Mouse (Mus musculus) kidney, adult 2 months (tissue): Measurements from ENCODE around the gene Med25. TPM values are rescaled to one million over a fixed set of nuclear protein-coding genes. Genes with fewer than 3 reads are reported as not detected.
"Not testable (repeated sequence)": the region's sequence is repeated elsewhere in the genome, so short reads cannot be mapped to it uniquely, and the experiment has no call there.

ENCODE experiments used
- DNase-seq: peaks from one replicate; pipeline ENCODE4 v3.0.0; 2021
- H3K27ac ChIP-seq: fragments of 200-500 bp; 2 replicates; pipeline ENCODE4 v1.5.1; 2012; ENCODE audit warnings: low read depth, low read length, control low read depth, inconsistent platforms; ENCODE audit not compliant: insufficient read depth
- H3K27me3 ChIP-seq: fragments of 200-500 bp; replicated peaks from 2 replicates; pipeline ENCODE4 v1.6.1; 2012; ENCODE audit warnings: mild to moderate bottlenecking, moderate library complexity, low read length, inconsistent platforms; ENCODE audit not compliant: control insufficient read depth, insufficient read depth
- H3K36me3 ChIP-seq: fragments of 200-500 bp; 2 replicates; pipeline ENCODE4 v1.6.1; 2012; ENCODE audit warnings: mild to moderate bottlenecking, moderate library complexity, low read length, inconsistent platforms; ENCODE audit not compliant: control insufficient read depth, insufficient read depth
- H3K4me1 ChIP-seq: fragments of 200-500 bp; 2 replicates; pipeline ENCODE4 v1.6.1; 2011; ENCODE audit warnings: low read length; ENCODE audit not compliant: control insufficient read depth, insufficient read depth
- H3K4me3 ChIP-seq: fragments of 200-500 bp; 2 replicates; pipeline ENCODE4 v1.5.1; 2011; ENCODE audit warnings: mild to moderate bottlenecking, low read depth, low read length, control low read depth; ENCODE audit not compliant: insufficient read depth
- CTCF ChIP-seq: fragments of 200-500 bp; conservative IDR thresholded peaks from 2 replicates; pipeline ENCODE4 v1.5.1; 2011; ENCODE audit warnings: low read depth, mild to moderate bottlenecking, control low read depth, low read length, moderate library complexity, mixed read lengths; ENCODE audit not compliant: insufficient read depth, insufficient read length
- POLR2A ChIP-seq: fragments of 200-500 bp; IDR thresholded peaks from one replicate; pipeline ENCODE4 v1.6.1; 2011; ENCODE audit warnings: low read depth, low read length, control low read depth
- WGBS: fragments of 180-500 bp; shearing (Covaris S2); methylation state at CpG from one replicate; pipeline ENCODE4 v1.1.7; 2018; 5-methylcytosine and 5-hydroxymethylcytosine counted together
- polyA plus RNA-seq: library from polyadenylated mRNA; depleted of rRNA; stranded (reverse); fragments of >200 nt; gene quantifications from 2 replicates; pipeline ENCODE4 v1.2.3, GENCODE M21; 2012

Gene Med25
- polyA plus RNA-seq, 1 experiment: 181 TPM

DNA sequence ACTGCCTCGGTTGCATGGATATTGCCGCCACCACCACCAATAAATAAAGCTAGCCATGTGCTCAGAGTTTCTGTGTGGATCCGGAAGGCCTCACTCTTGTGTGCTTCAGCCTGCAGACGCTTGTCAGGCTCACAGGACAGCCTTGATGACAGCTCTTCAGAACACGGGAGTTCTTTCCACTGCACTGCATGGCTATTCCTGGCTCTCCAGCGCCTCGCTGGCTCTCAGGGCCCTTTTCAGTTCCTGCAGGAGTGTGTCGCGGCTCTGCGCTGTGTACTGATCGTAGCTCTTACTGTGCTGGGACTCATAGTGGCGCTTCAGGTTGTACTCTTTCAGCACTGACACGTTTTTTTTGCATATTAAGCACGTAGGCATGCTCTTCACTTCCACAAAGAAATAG is 14.7 kb downstream of the Med25 start:
- Histone ChIP-seq H3K27ac (no peak overlapping the region), H3K27me3 (no peaks in the 10 kb centered on the region), H3K4me1 (no peaks in the 10 kb centered on the region), H3K4me3 (no peak overlapping the region), H3K36me3 (no peaks in the 10 kb centered on the region; the same call in 1 of the 2 replicates)
- 82% methylated on average over 14 of the region's 14 CpGs for WGBS
- TF ChIP-seq CTCF (no peak), POLR2A (no peak)
- no peak for DNase-seq

DNA sequence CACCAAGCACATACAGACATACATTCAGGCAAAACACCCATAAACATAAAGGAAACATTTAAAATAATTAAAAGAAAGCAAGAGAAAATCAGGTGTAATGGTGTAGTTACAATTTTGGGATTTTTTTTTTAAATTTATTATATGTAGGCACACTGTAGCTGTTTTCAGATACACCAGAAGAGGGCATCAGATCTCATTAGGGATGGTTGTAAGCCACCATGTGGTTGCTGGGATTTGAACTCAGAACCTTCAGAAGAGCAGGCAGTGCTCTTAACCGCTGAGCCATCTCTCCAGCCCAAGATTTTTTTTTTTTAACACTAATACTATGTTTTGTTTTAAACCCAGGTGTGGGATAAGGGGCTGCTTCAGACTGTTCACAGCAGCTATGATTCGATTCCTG is 20.7 kb downstream of the Med25 start:
- H3K27me3 ChIP-seq, H3K27ac ChIP-seq, H3K36me3 ChIP-seq, H3K4me3 ChIP-seq, DNase-seq: not testable (repeated sequence)
- 89% methylated on average over 2 of the region's 2 CpGs for WGBS
- peaks cover 14% of the 10 kb centered on the region; the same call in 1 of the 2 replicates for H3K4me1 ChIP-seq

DNA sequence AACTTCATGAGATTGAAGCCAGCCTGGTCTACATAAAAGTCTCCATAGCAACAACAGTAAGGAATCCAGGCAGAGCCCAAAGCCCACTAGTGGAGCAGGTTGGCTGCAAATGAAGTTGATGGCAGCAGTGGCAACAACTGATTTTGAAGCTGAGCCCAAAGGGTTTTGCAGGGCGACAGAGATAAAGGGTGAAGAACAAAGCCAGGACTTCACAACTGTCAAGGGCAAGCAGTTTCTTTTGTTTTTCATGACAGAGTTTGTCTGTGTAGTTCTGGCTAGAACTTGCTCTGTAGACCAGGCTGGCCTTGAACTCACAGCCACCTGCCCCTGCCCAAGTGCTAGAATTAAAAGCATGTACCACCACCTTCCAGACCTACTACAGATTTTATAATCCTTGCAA is 21.3 kb downstream of the Med25 start:
- no peak for TF ChIP-seq CTCF
- TF ChIP-seq POLR2A: no peak
- Histone ChIP-seq H3K4me1 (peaks cover 18% of the 10 kb centered on the region), H3K4me3 (no peak overlapping the region), H3K27me3 (no peaks in the 10 kb centered on the region), H3K36me3 (no peaks in the 10 kb centered on the region), H3K27ac (no peak overlapping the region)
- 83% methylated on average over 1 of the region's 1 CpGs for WGBS
- DNase-seq: no peak

DNA sequence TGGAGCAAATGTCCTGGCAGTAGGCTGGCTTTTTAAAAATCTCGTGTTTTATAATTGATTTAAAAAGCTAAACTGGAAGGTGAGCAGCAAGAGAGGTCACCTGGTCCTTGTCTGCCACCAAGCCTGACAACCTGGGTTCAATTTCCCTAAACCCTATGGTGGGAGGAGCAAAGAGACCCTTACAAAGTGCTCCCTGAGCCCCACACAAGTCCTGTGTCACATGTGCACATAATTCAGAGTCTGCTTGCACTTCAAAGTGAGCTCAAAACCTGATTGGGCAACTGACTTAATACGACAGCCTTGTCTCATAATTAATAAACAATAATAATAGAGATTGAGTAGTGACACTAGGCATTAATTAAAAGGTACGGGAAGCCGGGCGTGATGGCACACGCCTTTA is 21.9 kb downstream of the Med25 start:
- TF ChIP-seq POLR2A: no peak
- TF ChIP-seq CTCF: no peak
- Histone ChIP-seq H3K27ac (no peak overlapping the region), H3K27me3 (no peaks in the 10 kb centered on the region), H3K36me3 (no peaks in the 10 kb centered on the region), H3K4me3 (no peak overlapping the region), H3K4me1 (peaks cover 21% of the 10 kb centered on the region)
- 81% methylated on average over 6 of the region's 6 CpGs for WGBS
- DNase-seq: no peak

DNA sequence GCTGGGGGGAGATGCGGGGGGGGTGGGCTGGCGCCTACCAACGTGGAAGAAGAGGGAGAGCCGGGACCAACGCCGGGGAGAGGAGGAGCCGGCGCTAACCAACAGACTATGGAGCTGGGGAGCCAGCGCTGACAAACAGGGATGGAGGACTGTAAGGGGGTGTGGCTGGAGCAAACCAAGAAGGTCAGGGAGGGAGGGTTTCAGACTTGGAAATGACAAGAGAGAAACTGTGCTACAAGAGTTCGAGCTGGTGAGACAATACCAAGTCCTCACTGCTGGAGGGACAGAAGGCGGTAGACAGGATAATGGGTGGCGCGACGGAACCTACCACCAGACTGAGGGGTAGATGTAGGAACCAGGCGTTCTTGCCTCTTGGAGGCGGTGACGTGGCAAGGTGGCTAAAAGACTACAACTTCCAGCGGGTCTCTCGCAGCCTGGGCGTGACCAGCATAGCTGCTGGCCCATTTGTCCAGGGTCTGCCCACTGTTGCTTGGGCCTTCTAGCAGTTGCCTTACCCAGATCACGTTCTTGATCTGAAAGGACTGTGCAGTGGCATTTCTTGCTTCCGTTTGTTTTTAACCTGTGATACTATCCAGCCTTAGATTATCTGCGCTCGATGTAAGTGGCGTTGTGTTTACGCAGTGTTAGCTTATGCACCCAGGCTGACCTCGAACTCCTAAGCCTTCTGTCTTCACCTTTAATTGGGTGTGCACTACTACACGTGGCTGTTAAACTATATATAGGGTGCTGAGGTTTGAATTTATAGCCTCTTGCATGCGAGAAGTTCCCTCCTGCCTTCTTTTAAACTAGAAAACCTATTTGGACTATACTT is 22.6 kb downstream of the Med25 start, which contains the start of gene Ptov1:
Gene Ptov1 (minus strand): TSS at position 92 of the 832 bp plus-strand sequence.
- Histone ChIP-seq H3K4me3 (peak within 1 kb of the TSS; percentile 90), H3K27me3 (no peaks in the 10 kb centered on the region), H3K36me3 (no peaks in the 10 kb centered on the region), H3K4me1 (peaks cover 21% of the 10 kb centered on the region), H3K27ac (peak within 1 kb of the TSS; percentile 98)
- 3% methylated on average over 29 of the region's 29 CpGs for WGBS
- TF ChIP-seq CTCF: 0 out of 2 replicates have a peak, but pooled peaks have one; percentile 4
- TF ChIP-seq POLR2A: peak; percentile 68
- DNase-seq: peak; percentile 97

DNA sequence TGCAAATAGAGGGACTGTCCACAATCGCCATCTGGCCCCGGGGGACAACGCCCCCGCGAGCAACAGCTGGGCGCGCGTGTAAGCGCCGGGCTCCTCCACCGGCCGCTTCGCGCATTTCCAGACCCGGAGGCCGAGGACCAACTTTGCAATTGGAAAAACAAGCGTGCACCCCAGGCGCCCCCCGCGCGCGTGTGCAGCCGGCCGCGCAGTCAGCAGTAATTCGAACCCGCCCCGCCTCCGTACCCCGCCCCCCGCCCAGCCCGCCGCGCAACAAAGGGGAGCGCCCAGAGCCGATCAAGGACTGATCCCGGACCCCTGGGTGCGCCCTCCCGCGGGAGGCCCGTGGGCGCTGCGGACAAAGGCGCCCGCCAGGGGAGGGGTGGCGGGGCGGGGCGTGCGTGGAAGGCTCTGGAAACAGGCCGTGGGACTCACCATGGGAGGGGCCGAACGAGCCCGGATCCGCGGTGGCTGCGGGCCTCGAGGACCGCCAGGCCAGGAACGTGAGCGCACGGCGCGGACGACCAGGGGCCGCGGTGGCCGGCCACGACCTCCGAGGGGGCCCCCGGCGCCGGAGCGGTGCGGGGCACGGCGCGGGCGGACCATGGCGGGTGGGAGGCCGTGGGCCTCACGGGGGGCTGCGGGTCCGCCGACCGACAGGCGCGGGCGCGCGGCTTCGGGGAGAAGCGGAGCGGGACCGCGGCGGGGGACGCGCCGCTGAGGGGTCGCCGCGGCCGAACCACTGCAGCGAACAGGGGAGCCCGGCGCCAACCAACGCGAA is 23.4 kb downstream of the Med25 start:
- Histone ChIP-seq H3K27ac (peak overlapping the region; percentile 98), H3K4me1 (peaks cover 21% of the 10 kb centered on the region)
- under 1% methylated on average over 103 of the region's 108 CpGs for WGBS

DNA sequence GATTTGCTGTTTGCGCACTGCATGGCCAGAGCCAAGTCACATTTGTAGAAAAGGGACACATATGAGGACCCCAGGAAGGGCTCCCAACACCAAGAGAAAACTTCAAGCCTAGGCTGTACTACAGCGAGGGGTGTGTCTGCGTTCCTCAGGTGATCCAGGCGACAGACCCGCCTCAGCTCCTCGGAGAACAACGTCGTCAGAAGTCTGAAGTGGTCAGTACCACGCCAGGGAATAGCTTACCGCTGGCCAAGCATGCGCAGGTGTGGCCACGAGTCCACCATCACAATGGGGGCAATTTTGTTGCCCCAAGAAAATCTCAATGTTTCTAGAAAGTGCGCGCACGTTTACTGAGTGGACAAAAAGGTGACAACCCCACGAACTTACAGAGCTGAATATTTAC is 24.0 kb downstream of the Med25 start:
- no peaks in the 10 kb centered on the region for H3K27me3 ChIP-seq
- H3K4me1 ChIP-seq: peaks cover 21% of the 10 kb centered on the region
- no peaks in the 10 kb centered on the region for H3K36me3 ChIP-seq
- peak; percentile 58 for DNase-seq
- WGBS: 5% methylated on average over 16 of the region's 16 CpGs
- peak overlapping the region; percentile 42 for H3K27ac ChIP-seq
- peak overlapping the region; percentile 90 for H3K4me3 ChIP-seq
- no peak for TF ChIP-seq CTCF
- no peak for TF ChIP-seq POLR2A

More for the DNA sequence above, 23.4 kb downstream of the Med25 start:
- TF ChIP-seq CTCF (no peak), POLR2A (no peak)
- Histone ChIP-seq H3K36me3 (no peaks in the 10 kb centered on the region), H3K4me3 (peak overlapping the region; percentile 90), H3K27me3 (no peaks in the 10 kb centered on the region)
- DNase-seq: peak; percentile 78
